Mouse (Mus musculus): ENCODE results near the gene Tmem94. TPM values are rescaled to one million over a fixed set of nuclear protein-coding genes. Genes with fewer than 3 reads are reported as not detected.

The Tmem94 gene
- total and polyA plus RNA-seq, 2 experiments = 11.0 to 41.9 TPM

GRCm38 (mm10) chr11:115768896-115769295 is 3.7 kb downstream of the Tmem94 start:
- 81% methylated on average over 3 of the region's 3 CpGs for WGBS
- Histone ChIP-seq H3K4me3 (ENCODE audit: insufficient read depth, low read depth, low read length) (no peak overlapping the region), H3K9ac (ENCODE audit: low read depth, low read length) (no peak overlapping the region), H3K36me3 (ENCODE audit: control insufficient read depth, insufficient read depth, low read length) (no peaks in the 10 kb centered on the region), H3K4me1 (ENCODE audit: control insufficient read depth, insufficient read depth, low read length) (peaks cover 7% of the 10 kb centered on the region), H3K79me2 (ENCODE audit: control insufficient read depth, insufficient read depth, low read length) (peaks cover 18% of the 10 kb centered on the region; the same call in 1 of the 2 replicates), H3K27me3 (ENCODE audit: control insufficient read depth, insufficient read depth, low read length) (no peaks in the 10 kb centered on the region), H3K27ac (replicated peaks; ENCODE audit: insufficient read depth, low read depth, low read length) (no peak overlapping the region)
- DNase-seq (ENCODE audit: extremely low read depth, low read depth, low spot score) = no peak
- TF ChIP-seq POLR2A (IDR thresholded peaks at IDR 0.05; ENCODE audit: extremely low read depth, insufficient read depth, low read length) (no peak), CTCF (IDR thresholded peaks at IDR 0.05; ENCODE audit: low read depth, low read length) (no peak)

GRCm38 (mm10) chr11:115774653-115775052 is 9.4 kb downstream of the Tmem94 start:
- H3K4me3 ChIP-seq (ENCODE audit: insufficient read depth, low read depth, low read length) = no peak overlapping the region
- no peaks in the 10 kb centered on the region for H3K36me3 ChIP-seq (ENCODE audit: control insufficient read depth, insufficient read depth, low read length)
- H3K27me3 ChIP-seq (ENCODE audit: control insufficient read depth, insufficient read depth, low read length) = no peaks in the 10 kb centered on the region
- no peak for TF ChIP-seq CTCF (IDR thresholded peaks at IDR 0.05; ENCODE audit: low read depth, low read length)
- H3K27ac ChIP-seq (replicated peaks; ENCODE audit: insufficient read depth, low read depth, low read length) = no peak overlapping the region
- no peak overlapping the region for H3K9ac ChIP-seq (ENCODE audit: low read depth, low read length)
- DNase-seq (ENCODE audit: extremely low read depth, low read depth, low spot score) = no peak
- 75% methylated on average over 4 of the region's 4 CpGs for WGBS
- peaks cover 11% of the 10 kb centered on the region; the same call in 1 of the 2 replicates for H3K79me2 ChIP-seq (ENCODE audit: control insufficient read depth, insufficient read depth, low read length)
- H3K4me1 ChIP-seq (ENCODE audit: control insufficient read depth, insufficient read depth, low read length) = peaks cover 20% of the 10 kb centered on the region

- 38% methylated on average over 18 of the region's 18 CpGs for WGBS
- Histone ChIP-seq H3K27ac (replicated peaks; ENCODE audit: insufficient read depth, low read depth, low read length) (no peak overlapping the region), H3K79me2 (ENCODE audit: control insufficient read depth, insufficient read depth, low read length) (peaks cover 11% of the 10 kb centered on the region; the same call in 1 of the 2 replicates), H3K27me3 (ENCODE audit: control insufficient read depth, insufficient read depth, low read length) (no peaks in the 10 kb centered on the region), H3K4me1 (ENCODE audit: control insufficient read depth, insufficient read depth, low read length) (peaks cover 18% of the 10 kb centered on the region), H3K4me3 (ENCODE audit: insufficient read depth, low read depth, low read length) (no peak overlapping the region), H3K9ac (ENCODE audit: low read depth, low read length) (no peak overlapping the region), H3K36me3 (ENCODE audit: control insufficient read depth, insufficient read depth, low read length) (no peaks in the 10 kb centered on the region)
- DNase-seq (ENCODE audit: extremely low read depth, low read depth, low spot score) = peak; percentile 58
- TF ChIP-seq POLR2A (IDR thresholded peaks at IDR 0.05; ENCODE audit: extremely low read depth, insufficient read depth, low read length) (no peak), CTCF (IDR thresholded peaks at IDR 0.05; ENCODE audit: low read depth, low read length) (no peak)
These were observed 10.8 kb downstream of the Tmem94 start for GRCm38 (mm10) chr11:115775821-115776665.

GRCm38 (mm10) chr11:115776954-115777353 is 11.7 kb downstream of the Tmem94 start:
- peak; percentile 45 for DNase-seq (ENCODE audit: extremely low read depth, low read depth, low spot score)
- Histone ChIP-seq H3K9ac (ENCODE audit: low read depth, low read length) (no peak overlapping the region), H3K27me3 (ENCODE audit: control insufficient read depth, insufficient read depth, low read length) (no peaks in the 10 kb centered on the region), H3K79me2 (ENCODE audit: control insufficient read depth, insufficient read depth, low read length) (peaks cover 8% of the 10 kb centered on the region; the same call in 1 of the 2 replicates), H3K27ac (replicated peaks; ENCODE audit: insufficient read depth, low read depth, low read length) (no peak overlapping the region), H3K36me3 (ENCODE audit: control insufficient read depth, insufficient read depth, low read length) (no peaks in the 10 kb centered on the region), H3K4me1 (ENCODE audit: control insufficient read depth, insufficient read depth, low read length) (peaks cover 18% of the 10 kb centered on the region), H3K4me3 (ENCODE audit: insufficient read depth, low read depth, low read length) (no peak overlapping the region)
- 39% methylated on average over 9 of the region's 9 CpGs for WGBS
- TF ChIP-seq CTCF (IDR thresholded peaks at IDR 0.05; ENCODE audit: low read depth, low read length) (no peak), POLR2A (IDR thresholded peaks at IDR 0.05; ENCODE audit: extremely low read depth, insufficient read depth, low read length) (no peak)

- no peak overlapping the region; the same call in 1 of the 2 replicates for H3K27ac ChIP-seq (replicated peaks; ENCODE audit: insufficient read depth, low read depth, low read length)
- TF ChIP-seq POLR2A (IDR thresholded peaks at IDR 0.05; ENCODE audit: extremely low read depth, insufficient read depth, low read length) (no peak), CTCF (IDR thresholded peaks at IDR 0.05; ENCODE audit: low read depth, low read length) (0 out of 2 replicates have a peak, but pooled peaks have one; percentile 10)
- H3K4me3 ChIP-seq (ENCODE audit: insufficient read depth, low read depth, low read length) = no peak overlapping the region
- H3K4me1 ChIP-seq (ENCODE audit: control insufficient read depth, insufficient read depth, low read length) = peaks cover 18% of the 10 kb centered on the region
- no peaks in the 10 kb centered on the region for H3K27me3 ChIP-seq (ENCODE audit: control insufficient read depth, insufficient read depth, low read length)
- no peak overlapping the region for H3K9ac ChIP-seq (ENCODE audit: low read depth, low read length)
- H3K36me3 ChIP-seq (ENCODE audit: control insufficient read depth, insufficient read depth, low read length) = no peaks in the 10 kb centered on the region
- WGBS = 50% methylated on average over 17 of the region's 17 CpGs
- H3K79me2 ChIP-seq (ENCODE audit: control insufficient read depth, insufficient read depth, low read length) = peaks cover 3% of the 10 kb centered on the region; the same call in 1 of the 2 replicates
- peak; percentile 89 for DNase-seq (ENCODE audit: extremely low read depth, low read depth, low spot score)
These were observed 12.5 kb downstream of the Tmem94 start for GRCm38 (mm10) chr11:115777487-115778335.
